In the genomic region with DNA sequence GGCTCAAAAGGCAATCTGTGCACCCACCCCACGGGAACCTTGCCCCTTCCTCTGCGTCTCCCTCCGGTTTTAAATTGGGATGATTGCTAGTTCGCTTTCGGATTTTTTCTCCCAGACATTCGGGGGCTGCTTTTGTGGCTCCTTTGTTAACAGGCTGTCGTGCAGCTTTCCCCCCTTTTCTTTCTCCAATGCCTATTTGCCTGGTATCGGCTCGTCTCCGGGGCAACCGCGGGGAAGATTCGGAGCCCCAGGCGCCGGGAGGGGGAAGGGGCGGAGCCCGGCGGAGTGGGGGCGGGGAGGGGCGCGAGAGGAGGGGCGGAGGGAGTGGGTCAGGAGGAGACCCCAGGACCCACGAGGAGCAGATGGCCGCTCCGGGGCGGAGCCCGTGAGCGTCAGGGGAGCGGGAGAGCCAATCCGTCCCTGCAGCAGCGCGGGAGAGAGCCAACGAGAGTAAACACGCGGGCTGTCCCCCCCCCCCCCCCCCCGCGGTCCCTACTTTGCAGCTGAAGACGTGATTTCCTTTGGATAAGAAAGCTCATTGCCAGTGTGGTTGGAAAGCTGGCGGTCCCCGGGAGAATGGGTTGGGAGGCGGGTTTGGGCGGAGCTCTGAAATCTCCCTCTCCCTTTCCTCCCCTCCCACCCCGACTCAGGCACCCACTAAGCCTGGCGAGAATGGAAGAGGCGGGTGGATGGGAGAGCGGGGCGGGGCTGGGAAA, we compare ENCODE assay signal across 8 mouse cellular contexts. TPM values are rescaled to one million over a fixed set of nuclear protein-coding genes. Genes with fewer than 3 reads are reported as not detected.
DNase-seq lines count a peak whose midpoint lies in the region; ATAC-seq and TF ChIP-seq lines count a peak whose summit lies in the region.

No protein-coding gene starts in this region.

- H3K4me1 ChIP-seq in embryonic facial prominence, embryonic 13.5 days = peaks cover 7% of the 10 kb centered on the region
- peaks cover 5% of the 10 kb centered on the region for H3K4me1 ChIP-seq in kidney, embryonic 15.5 days
- peaks cover 7% of the 10 kb centered on the region; the same call in 1 of the 2 replicates for H3K4me1 ChIP-seq in limb, embryonic 14.5 days (ENCODE audit: control insufficient read depth, insufficient read depth, low read length)
- peaks cover 3% of the 10 kb centered on the region for H3K4me1 ChIP-seq in midbrain, embryonic 16.5 days (ENCODE audit: control insufficient read depth, insufficient read depth, low read length)

- H3K27me3 ChIP-seq in embryonic facial prominence, embryonic 13.5 days = no peaks in the 10 kb centered on the region
- H3K27me3 ChIP-seq in kidney, embryonic 15.5 days = no peaks in the 10 kb centered on the region
- H3K27me3 ChIP-seq in limb, embryonic 14.5 days (ENCODE audit: control insufficient read depth, insufficient read depth, low read length) = no peaks in the 10 kb centered on the region
- no peaks in the 10 kb centered on the region for H3K27me3 ChIP-seq in midbrain, embryonic 16.5 days (ENCODE audit: control insufficient read depth, insufficient read depth, low read depth, low read length)

- peak overlapping the region; percentile 100 for H3K27ac ChIP-seq in embryonic facial prominence, embryonic 13.5 days
- peak overlapping the region; percentile 99 for H3K27ac ChIP-seq in kidney, embryonic 15.5 days
- H3K27ac ChIP-seq in limb, embryonic 14.5 days (replicated peaks; ENCODE audit: low read depth, low read length) = peak overlapping the region; percentile 100
- peak overlapping the region; percentile 100 for H3K27ac ChIP-seq in midbrain, embryonic 16.5 days (ENCODE audit: low read length)

- H3K4me2 ChIP-seq in embryonic facial prominence, embryonic 13.5 days = peak overlapping the region; percentile 80
- peak overlapping the region; percentile 90 for H3K4me2 ChIP-seq in kidney, embryonic 15.5 days
- peak overlapping the region; percentile 61 for H3K4me2 ChIP-seq in limb, embryonic 14.5 days (replicated peaks; ENCODE audit: low read depth, low read length, severe bottlenecking)
- H3K4me2 ChIP-seq in midbrain, embryonic 16.5 days (ENCODE audit: low read length) = peak overlapping the region; percentile 60

- peaks cover 9% of the 10 kb centered on the region for H3K36me3 ChIP-seq in embryonic facial prominence, embryonic 13.5 days
- no peaks in the 10 kb centered on the region for H3K36me3 ChIP-seq in kidney, embryonic 15.5 days
- peaks cover 10% of the 10 kb centered on the region for H3K36me3 ChIP-seq in limb, embryonic 14.5 days (ENCODE audit: control insufficient read depth, insufficient read depth, low read length)
- H3K36me3 ChIP-seq in midbrain, embryonic 16.5 days (ENCODE audit: control insufficient read depth, insufficient read depth, low read length) = peaks cover 7% of the 10 kb centered on the region; the same call in 1 of the 2 replicates

- WGBS in embryonic facial prominence, embryonic 13.5 days = under 1% methylated on average over 41 of the region's 47 CpGs
- WGBS in kidney, embryonic 15.5 days = under 1% methylated on average over 36 of the region's 47 CpGs
- under 1% methylated on average over 29 of the region's 47 CpGs for WGBS in limb, embryonic 14.5 days
- 0% methylated on average over 41 of the region's 47 CpGs for WGBS in midbrain, embryonic 16.5 days

- DNase-seq in CD4-positive, CD25-positive, alpha-beta regulatory T cell, adult 2 months (ENCODE audit: low read depth, low spot score) = peak; percentile 55
- DNase-seq in heart, adult 9 months (ENCODE audit: low spot score in 2 of 2) = peak; percentile 92 to 94
- peak; percentile 96 for DNase-seq in limb, embryonic 14.5 days (ENCODE audit: low spot score)
- peak; percentile 60 to 64 for DNase-seq in spleen, postnatal 36 days (ENCODE audit: low spot score in 2 of 2)

- no peaks in the 10 kb centered on the region for H3K9me3 ChIP-seq in embryonic facial prominence, embryonic 13.5 days
- no peaks in the 10 kb centered on the region for H3K9me3 ChIP-seq in kidney, embryonic 15.5 days (replicated peaks)
- H3K9me3 ChIP-seq in limb, embryonic 14.5 days (ENCODE audit: control insufficient read depth, low read length) = no peaks in the 10 kb centered on the region
- no peaks in the 10 kb centered on the region for H3K9me3 ChIP-seq in midbrain, embryonic 16.5 days (replicated peaks; ENCODE audit: control insufficient read depth, low read length, poor library complexity, severe bottlenecking)

- ATAC-seq in CD4-positive, CD25-positive, alpha-beta regulatory T cell, adult 4 months = no peak
- peak; percentile 89 for ATAC-seq in embryonic facial prominence, embryonic 13.5 days (ENCODE audit: insufficient number of reproducible peaks, insufficient read depth, low FRiP score, low TSS enrichment, low read depth)
- peak; percentile 85 for ATAC-seq in kidney, embryonic 15.5 days (replicated peaks; ENCODE audit: low FRiP score)
- peak; percentile 84 for ATAC-seq in limb, embryonic 14.5 days (ENCODE audit: low FRiP score, low read depth)
- ATAC-seq in midbrain, embryonic 16.5 days = peak; percentile 93

- no peak; the same call in 1 of the 2 replicates for TF ChIP-seq POLR2A in limb, embryonic 14.5 days (IDR thresholded peaks at IDR 0.05; ENCODE audit: borderline replicate concordance, extremely low read depth, insufficient read depth, insufficient read length)

- peak overlapping the region; percentile 100 for H3K9ac ChIP-seq in embryonic facial prominence, embryonic 13.5 days
- H3K9ac ChIP-seq in kidney, embryonic 15.5 days = peak overlapping the region; percentile 92
- peak overlapping the region; percentile 99 for H3K9ac ChIP-seq in limb, embryonic 14.5 days (ENCODE audit: low read depth, low read length, severe bottlenecking)
- peak overlapping the region; percentile 99 for H3K9ac ChIP-seq in midbrain, embryonic 16.5 days (ENCODE audit: low read depth, low read length)

- H3K4me3 ChIP-seq in embryonic facial prominence, embryonic 13.5 days = peak overlapping the region; percentile 95
- H3K4me3 ChIP-seq in kidney, embryonic 15.5 days (replicated peaks) = peak overlapping the region; percentile 86
- H3K4me3 ChIP-seq in limb, embryonic 14.5 days (replicated peaks; ENCODE audit: low read length) = peak overlapping the region; percentile 78
- H3K4me3 ChIP-seq in midbrain, embryonic 16.5 days (ENCODE audit: low read depth, low read length) = peak overlapping the region; percentile 79

RNA-seq across cellular contexts. Expression of a gene that starts 2.2 kb away (rescaled TPM):
- polyA plus RNA-seq in CD4-positive, CD25-positive, alpha-beta regulatory T cell, adult 4 months (2017; shearing (Covaris generic)) = 1 to 10 TPM in 1 of 2 experiments, under 1 TPM in 1; 0.54 to 1.1 TPM
- 215 and 245 TPM in 2 replicates for polyA plus RNA-seq in embryonic facial prominence, embryonic 13.5 days (2015; fragmentation: Nextera tagmentation; extraction: Ambion mirVana)
- polyA plus RNA-seq in kidney, embryonic 15.5 days (2015; fragmentation: Nextera tagmentation; extraction: Ambion mirVana) = 102 and 104 TPM in 2 replicates
- polyA plus RNA-seq in limb, embryonic 14.5 days (2012; rRNA removed) = 202 and 239 TPM in 2 replicates
- 265 and 286 TPM in 2 replicates for polyA plus RNA-seq in limb, embryonic 14.5 days (2014; fragmentation: Nextera tagmentation; extraction: Ambion mirVana)
- polyA plus RNA-seq in midbrain, embryonic 16.5 days (2015; fragmentation: Nextera tagmentation; extraction: Ambion mirVana) = 187 and 196 TPM in 2 replicates

Comparison
In these comparisons a context has a peak if more than half of its experiments do, and no peak if none do; other contexts are left out.
1. RNA of a gene that starts 2.2 kb away (polyA plus RNA-seq): 202 to 286 TPM in limb, embryonic 14.5 days, 215 to 245 TPM in embryonic facial prominence, embryonic 13.5 days, 187 to 196 TPM in midbrain, embryonic 16.5 days and 102 to 104 TPM in kidney, embryonic 15.5 days; 0.54 to 1.1 TPM in CD4-positive, CD25-positive, alpha-beta regulatory T cell, adult 4 months; every median in the first group is over 10 times any median in the second.
2. Peak in every context shown above with its lines, with median percentiles within 50 percentile points of each other: DNase-seq, H3K27ac ChIP-seq, H3K4me2 ChIP-seq, H3K4me3 ChIP-seq and H3K9ac ChIP-seq.